Mouse (Mus musculus) adrenal gland, adult (tissue): ENCODE results near the gene C2.

Experiments
- DNase-seq, 2 experiments: peaks; one replicate each; pipeline ENCODE4 v3.0.0; 2022 to 2023; ENCODE audit warnings: low spot score in 1 of 2; ENCODE audit not compliant: inconsistent age in 2 of 2

Gene C2

GRCm38 (mm10) chr17:34898160-34898586 lies at the start of gene C2, which contains the start of gene Ehmt2:
Gene C2 (minus strand): TSS chr17:34898265.
Gene Ehmt2 (plus strand): TSS chr17:34898469.
- DNase-seq: peak; percentile 91 to 96

- DNase-seq: peak in 1 of 2 experiments; percentile 68
Measured at GRCm38 (mm10) chr17:34947606-34948005, 49.5 kb upstream of the C2 start.

- no peak for DNase-seq
Measured at GRCm38 (mm10) chr17:34946486-34947140, 48.5 kb upstream of the C2 start.

GRCm38 (mm10) chr17:34944362-34944761 lies 46.3 kb upstream of the C2 start:
- DNase-seq: no peak

DNA sequence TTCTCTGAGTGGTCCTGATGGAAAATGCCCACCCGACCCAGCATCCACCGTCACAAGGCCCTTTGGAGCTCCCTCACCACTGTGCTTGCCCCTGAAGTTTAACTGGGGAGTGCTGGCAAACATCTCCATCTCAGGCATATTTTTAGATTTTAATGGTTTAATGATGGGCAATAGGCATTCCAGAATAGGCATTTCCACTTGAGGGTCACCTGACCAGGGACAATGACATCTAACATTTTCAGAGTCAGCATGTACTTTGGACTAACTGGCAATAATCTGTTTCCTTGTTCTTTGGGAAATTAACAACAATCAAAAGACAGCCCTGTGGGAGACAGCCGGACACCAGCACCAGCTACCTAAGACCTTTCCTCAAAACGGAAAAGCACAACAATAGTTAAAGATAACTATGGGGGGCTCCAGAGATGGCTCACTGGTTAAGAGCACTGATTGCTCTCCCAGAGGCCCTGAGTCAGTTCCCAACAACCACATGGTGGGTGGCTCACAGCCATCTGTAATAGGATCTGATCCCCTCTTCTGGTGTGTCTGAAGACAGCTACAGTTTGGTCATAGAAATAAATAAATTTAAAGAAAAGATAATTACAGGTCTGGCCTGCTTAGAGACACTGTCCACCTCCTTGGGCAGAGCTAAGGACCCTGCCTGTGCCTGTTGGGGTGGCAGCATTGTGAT lies 45.2 kb upstream of the C2 start:
- DNase-seq: no peak

DNA sequence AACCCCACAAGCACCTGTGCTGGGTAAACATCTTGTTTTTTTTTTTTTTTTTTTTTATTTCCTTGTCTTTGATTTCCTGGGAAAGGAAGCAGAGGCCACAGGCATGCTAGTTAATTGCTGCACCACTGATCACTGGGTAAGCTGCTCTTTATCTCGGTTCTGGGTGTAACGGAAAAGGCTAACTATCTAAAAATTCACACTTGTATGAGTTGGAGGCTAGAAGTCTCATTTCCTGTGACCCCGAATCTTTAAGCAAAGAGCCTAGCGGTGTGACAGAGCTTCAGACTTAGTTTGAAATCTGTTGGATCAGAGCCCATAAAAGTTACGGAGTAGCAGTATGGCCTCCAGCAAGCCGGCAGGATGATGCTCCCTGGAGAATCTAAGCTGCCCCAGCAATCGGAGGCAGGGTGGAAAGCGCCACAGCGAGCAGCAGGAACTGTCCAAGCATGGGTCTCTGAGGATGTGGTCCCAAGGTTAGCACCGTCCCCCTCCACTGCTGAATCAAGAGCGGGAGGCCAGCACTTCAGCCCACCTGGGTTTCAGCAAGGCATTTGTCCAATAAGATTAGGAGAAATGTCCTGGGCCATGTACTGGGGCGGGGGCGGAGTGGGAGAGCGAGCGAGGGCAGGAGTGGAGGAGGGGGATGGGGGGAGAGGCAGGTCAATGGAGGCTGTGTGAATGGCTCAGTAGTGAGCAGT lies 43.4 kb upstream of the C2 start:
- DNase-seq: peak in 1 of 2 experiments; percentile 70

DNA sequence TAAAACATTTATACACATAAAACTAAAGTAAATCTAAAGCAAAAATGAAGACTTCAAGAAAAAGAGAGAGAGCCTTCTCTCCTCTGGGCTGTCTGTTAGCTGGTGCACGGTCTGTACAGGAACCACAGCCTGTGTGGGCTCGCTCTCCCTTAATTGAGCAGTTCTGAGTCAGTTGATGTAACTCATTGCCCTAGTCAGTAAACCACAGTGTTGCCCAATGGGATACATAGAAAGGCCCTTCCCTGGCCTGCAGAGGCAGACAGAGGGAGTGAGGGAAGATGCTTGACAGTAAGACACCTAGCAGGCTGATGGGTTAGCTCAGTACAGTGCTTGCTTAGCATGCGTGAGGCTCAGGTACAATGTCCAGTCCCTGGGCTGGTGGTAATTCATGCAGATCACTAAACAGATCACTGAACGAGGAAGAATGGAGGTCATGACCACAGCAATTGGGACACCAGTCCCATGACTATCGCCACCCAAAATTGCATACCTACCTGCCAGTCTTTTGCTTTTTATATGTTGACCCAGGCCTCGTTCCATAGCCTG lies 40.0 kb upstream of the C2 start:
- no peak for DNase-seq

DNA sequence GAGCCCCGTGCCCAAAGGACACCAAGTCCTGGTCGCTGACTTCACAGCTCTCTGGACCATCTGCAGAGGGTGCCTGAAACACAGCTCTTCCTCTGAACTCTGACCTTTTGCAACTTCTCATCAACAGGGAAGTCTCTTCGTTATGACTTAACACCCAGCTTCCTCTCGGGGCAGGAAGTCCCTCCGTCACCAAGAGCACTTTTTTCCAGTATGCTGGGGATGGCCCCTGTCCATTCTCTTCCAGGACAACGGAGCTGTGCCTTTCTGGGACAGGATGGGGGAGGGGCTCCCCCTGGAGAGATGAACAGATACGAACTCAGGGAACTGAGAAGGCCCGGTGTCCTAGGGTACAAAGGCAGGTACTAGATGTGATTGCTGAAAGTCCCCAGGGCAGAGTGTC lies 36.8 kb upstream of the C2 start:
- DNase-seq: peak in 1 of 2 experiments; percentile 52

DNA sequence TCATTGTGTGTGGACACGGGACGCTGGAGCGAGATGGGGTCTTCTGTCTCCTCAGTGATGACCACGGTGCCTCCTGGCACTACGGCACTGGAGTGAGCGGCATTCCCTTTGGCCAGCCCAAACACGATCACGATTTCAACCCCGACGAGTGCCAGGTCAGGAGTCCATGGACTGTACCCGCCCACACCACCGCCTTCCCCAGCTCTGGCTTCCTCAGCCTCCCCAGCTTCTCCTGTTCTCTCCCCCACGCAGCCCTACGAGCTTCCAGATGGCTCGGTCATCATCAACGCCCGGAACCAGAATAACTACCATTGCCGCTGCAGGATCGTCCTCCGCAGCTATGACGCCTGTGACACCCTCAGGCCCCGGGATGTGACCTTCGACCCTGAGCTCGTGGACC lies 36.0 kb upstream of the C2 start:
- no peak for DNase-seq

- no peak for DNase-seq
Measured at GRCm38 (mm10) chr17:34932287-34932686, 34.2 kb upstream of the C2 start.

DNA sequence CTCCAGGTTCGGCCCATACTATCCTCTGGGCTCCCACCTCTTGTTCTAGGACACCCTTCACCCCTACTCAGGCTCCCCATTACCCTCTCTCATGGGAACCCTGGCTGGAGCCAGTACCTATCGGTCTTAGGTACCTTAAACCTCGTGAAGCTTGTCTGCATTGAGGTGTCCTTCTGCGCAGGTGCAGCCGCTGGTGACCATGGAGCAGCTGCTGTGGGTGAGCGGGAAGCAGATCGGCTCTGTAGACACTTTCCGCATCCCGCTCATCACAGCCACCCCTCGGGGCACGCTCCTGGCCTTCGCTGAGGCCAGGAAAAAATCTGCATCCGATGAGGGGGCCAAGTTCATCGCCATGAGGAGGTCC lies 33.7 kb upstream of the C2 start:
- DNase-seq: no peak

- peak; percentile 99 for DNase-seq
Measured at GRCm38 (mm10) chr17:34931061-34931734, 33.1 kb upstream of the C2 start, which contains the start of gene Neu1. Gene Neu1 (plus strand): TSS chr17:34931253.

DNA sequence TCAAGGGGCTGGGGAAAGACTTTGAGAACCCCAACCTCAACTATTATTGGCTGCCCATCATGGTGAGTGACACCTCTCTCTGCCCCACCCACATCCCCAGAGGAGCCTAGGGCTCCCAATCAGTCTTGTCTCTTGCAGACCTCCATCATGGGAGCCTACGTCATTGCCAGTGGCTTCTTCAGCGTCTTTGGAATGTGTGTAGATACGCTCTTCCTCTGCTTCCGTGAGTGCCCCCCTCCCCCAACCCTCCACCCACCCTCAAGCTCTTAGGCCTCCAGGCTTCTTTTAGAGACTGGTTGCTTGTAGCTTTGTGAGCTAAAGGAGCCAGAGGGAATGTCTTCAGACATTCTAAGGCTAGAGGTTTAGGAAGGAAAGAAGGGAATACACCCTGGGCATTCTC lies 30.8 kb upstream of the C2 start:
- DNase-seq: no peak

- DNase-seq: peak; percentile 60 to 87
Measured at GRCm38 (mm10) chr17:34927306-34928019, 29.4 kb upstream of the C2 start.

DNA sequence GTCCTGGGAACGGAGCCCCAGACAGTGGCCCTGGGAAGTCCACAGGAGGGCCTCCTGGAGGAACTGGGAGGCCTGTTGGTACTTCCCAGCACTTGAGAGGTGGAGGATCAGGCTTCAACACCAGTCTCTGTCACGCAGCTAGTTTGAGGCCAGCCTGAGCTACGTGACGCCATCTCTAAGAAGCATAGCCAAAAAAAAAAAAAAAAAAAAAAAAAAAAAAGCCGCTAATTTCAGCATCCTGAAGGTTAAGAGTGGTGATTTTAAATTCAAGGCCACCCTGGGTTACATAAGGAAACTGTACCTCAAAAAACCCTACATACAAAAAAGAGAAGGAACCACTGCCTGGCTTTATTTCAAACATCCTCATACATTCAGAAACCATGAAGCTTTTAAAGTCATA lies 26.2 kb upstream of the C2 start:
- DNase-seq: no peak

DNA sequence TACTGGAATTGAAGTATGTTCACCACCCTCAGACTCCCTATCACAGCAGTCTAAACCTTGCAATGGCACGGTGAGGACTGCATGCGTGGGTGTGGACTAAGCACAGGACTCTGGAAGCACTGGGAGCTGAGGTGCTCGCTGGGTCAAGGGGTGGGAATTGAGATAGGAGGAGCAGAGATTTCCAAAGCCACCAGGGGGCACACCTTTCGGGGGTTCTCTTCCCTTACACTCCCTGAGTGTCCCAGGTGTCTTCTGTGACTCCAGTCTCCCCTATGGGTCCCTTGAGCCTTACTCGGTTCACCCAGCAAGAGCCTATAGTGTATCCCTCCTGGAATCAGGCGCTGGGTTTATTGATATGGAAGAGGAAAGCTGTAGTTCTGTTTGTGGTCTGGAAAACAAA lies 24.9 kb upstream of the C2 start:
- no peak for DNase-seq

DNA sequence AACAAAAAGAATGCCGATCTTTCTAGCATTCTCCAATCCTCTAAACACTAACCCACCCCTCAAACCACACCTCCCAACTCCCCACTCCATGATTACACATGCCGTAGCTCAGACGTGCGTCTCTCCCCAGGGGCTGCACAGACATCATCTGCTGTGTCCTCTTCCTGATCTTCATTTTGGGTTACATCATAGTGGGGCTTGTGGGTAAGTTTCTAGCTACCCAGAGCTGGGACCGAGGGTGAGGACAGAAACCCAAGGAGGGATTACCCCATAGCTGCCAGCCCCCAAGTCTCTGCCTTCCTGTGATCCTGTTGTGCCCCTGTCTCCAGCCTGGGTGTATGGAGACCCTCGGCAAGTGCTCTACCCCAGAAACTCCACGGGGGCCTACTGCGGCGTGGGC lies 19.1 kb upstream of the C2 start:
- DNase-seq: no peak

DNA sequence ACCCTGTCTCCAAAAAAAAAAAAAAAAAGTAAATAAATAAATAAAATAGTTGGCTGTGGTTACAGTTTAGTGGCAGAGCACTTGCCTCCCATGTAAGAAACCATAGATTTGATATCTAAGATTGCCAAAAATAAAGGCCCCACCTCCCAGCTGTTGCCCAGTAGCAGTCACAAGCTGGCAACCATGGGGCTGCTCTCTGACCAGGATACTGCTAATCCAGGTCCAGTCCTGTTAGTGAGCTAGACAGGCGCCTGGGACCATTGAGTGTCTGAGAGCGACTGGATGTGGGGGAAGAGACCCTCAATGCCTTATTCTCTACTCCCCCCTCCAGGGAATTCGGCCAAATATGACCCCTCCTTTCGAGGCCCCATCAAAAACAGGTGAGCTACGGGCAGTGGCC lies 18.3 kb upstream of the C2 start:
- no peak for DNase-seq

- peak; percentile 40 to 70 for DNase-seq
Measured at GRCm38 (mm10) chr17:34915410-34915831, 17.4 kb upstream of the C2 start.

GRCm38 (mm10) chr17:34913930-34914665 lies 16.0 kb upstream of the C2 start, which contains the start of gene Slc44a4:
Gene Slc44a4 (plus strand): TSS chr17:34914466.
- peak in 1 of 2 experiments; percentile 28 for DNase-seq
